Mouse (Mus musculus) cerebellum, adult 11-12 months (tissue): ENCODE measurements around the gene Skap2.

Experiments used
- DNase-seq: peaks from one replicate; pipeline ENCODE4 v3.0.0; 2022

Skap2 gene

DNA sequence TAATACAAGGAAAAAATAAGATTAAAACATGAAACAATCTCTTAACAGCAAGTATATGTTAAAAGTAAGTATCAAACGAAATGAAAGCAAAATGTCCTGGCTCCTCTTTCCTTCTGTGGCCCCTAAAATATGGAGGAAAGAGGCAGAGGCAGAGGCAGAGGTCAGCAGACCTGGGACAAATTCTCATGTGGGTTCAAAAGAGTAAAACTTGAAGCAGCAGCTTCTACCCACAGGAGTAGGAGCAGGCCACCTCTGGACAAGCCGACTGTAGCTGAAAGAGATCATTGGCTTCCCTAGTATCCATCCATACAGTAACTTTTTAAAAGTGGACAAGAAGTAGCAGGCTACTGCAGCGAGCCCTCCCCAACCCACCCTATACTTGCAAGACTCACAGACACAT is 7.4 kb downstream of the Skap2 start:
- DNase-seq, result no peak

DNA sequence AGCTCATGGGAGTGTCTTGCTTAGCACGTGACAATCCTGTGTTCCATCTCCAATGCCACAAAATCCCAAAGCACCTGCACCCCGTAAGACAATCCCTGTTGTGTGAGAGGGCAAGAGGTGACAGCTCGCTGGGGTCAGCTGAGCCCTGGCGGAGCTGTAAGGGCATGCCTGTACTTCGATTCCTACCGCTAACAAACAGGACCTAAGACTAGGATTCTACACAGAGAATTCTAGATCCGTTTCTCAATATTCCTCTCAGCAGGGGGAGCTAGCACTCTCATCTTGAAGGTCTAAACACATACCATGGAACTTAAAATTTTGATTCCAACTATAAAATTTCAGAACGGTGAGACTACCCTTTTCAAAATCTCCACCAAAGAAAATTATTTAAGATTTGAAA is 9.7 kb downstream of the Skap2 start:
- DNase-seq, result no peak

DNA sequence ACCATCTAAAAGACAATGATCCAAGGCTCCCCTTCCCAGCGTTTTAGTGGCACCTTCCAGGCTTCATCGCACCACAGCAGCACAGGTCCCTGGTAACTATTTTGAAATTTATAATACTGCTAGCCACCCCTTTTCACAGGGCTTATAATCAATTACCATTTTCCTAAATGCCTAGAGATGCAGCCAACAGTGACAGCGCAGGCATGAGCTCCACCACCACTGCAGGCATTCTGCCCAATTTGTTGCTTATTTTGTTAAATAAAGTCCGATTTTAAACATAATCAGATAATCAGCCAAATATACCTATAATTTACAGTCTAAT is 13.2 kb downstream of the Skap2 start:
- no peak for DNase-seq

DNA sequence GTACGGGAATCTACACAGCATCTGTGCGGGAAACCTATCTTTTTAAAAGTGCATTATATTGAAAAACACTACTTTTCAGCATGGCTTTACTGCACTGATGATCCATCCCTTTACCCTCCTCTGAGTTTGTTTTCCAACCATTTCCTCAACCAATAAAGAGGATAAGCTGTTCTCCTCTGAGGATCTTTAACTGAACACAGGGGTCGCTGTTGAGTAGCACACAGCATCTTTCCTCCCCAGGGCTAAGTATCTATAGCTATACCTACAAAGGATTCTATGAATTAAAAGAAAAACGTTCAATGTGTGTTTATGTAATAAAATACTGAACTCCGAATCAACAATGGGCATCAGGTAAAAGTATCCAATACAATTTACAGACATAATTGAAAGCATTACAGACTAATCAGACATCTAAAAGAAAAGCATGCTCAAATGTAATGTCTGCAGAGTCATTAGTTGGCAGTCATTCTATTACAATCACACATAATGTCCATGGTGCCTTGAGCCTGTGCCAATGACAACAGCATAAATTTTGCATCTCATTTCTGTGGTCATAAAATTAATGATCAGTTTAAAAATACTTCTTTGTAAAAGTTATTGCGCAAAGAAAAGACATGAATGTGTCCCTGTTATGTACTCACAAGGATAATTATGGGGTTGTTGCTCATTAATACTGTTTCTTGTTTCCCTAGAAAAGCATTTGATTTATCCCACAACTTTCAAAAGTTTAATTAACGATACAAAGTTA is 13.8 kb downstream of the Skap2 start:
- DNase-seq, result no peak

- no peak for DNase-seq
Observed at GRCm38 (mm10) chr6:51987999-51988398, 24.4 kb downstream of the Skap2 start.

- DNase-seq, result no peak
Observed at GRCm38 (mm10) chr6:51977638-51978037, 34.7 kb downstream of the Skap2 start.

DNA sequence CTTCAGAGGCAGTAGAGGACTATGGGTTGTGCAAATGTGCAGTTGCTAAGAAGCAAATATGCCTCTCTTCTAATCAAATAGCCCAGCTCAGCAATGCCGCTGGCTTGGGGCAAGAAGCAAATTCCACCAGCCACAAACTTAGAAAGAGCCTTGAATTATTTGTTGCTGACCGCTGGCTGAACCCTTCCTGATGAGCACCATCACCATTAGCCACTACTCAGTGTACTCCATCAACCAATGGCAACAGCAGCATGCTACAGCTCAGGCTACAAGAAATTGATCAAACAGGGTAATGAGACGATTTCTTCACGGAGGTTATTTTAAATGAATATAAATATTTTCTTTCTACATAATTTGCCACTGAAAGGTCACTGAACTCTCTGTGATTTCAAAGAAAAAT is 36.6 kb downstream of the Skap2 start:
- DNase-seq, result no peak

- DNase-seq, result no peak
Observed at GRCm38 (mm10) chr6:51958992-51959391, 53.4 kb downstream of the Skap2 start.

DNA sequence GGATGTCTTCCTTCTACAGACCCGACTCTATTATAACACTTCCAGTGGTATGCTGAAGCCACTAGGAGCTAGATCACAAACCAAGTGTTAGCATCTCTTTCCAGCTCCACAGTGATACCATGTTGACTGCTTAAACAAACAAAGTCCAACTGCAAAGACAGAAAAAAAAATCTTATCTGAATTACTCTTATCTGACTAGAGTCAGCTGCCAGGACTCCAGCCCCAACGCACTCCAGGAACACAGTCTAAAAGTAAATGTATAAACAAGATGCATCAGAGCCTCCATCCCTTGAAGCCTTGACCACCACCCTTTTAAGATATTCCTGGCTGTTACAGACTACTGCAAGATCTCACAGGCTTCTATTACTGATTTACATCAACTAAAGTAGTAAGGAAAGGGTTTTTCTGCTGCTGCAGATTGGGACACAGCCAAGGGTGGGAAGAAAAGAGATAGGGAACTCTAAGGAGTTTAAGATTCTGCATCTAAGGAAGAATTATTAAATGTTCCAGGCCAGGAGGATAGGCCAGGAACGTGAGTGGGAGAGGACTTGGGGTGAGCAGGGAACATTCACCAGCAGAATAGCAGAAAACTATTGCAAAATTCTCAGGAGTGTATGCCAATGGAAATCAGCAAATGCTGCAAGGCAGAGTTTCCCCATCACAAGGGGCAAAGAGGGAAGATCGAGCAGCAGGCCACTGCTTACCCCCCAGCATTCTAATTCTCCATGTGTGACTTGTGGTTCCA is 56.1 kb downstream of the Skap2 start:
- DNase-seq, result no peak

GRCm38 (mm10) chr6:51947661-51948060 is 64.7 kb downstream of the Skap2 start:
- no peak for DNase-seq

- DNase-seq, result no peak
Observed at GRCm38 (mm10) chr6:51944916-51945315, 67.4 kb downstream of the Skap2 start.

- no peak for DNase-seq
Observed at GRCm38 (mm10) chr6:51933998-51934397, 78.4 kb downstream of the Skap2 start.

GRCm38 (mm10) chr6:51933034-51933611 is 79.2 kb downstream of the Skap2 start:
- no peak for DNase-seq

DNA sequence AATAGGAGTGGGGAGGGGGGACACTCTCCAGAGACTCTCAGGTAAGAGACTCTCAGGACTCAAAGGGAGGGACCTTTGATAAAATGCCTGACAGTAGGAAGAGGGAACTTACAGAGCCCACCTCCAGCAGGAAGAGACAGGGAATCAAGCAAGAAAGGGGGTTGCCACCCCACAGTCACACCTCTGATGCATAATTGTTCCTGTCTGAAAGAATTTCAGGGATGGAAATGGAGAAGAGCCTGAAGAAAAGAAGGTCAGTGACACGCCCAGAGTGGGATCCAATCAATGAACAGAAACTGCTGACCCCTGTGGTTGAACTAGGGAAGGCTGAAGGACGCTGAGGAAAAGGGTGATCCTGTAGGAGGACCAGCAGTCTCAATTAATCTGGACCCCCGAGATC is 85.2 kb downstream of the Skap2 start:
- no peak for DNase-seq

DNA sequence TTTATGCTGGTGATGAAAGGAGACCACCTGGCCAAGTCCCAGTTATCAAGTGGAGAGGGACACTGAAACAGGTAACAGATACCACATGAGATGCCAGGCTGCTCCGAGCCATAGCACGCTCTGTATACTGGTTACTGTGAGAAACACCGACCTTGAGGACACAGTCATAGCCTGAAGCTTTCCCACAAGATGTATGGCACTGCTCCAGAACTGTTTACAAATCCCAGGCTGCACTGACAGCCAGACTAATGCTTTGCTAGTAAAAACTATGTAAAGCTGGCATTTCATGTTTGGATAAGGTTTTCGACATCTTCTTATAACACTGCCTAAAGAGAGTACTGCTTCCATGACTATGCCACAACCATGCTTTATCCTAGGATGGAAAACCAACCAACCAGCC is 90.5 kb downstream of the Skap2 start:
- no peak for DNase-seq

DNA sequence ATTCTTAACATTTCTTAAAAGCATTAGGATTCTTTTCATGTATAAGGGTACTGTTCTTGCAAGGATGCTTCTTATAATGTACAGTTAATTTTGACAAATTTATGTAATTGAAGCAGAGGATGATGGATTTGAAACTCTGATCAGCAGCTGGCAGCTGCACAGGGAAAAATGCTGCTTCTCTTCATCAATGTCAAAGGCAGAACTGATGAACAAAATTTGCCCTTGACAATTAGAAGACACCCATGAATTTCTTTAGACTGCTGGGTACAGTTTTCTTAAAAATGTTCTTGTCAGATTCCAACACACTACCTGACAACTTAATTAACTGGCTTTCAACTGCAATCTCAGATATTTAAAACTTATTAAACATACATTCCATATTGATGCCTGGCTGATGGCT is 103.9 kb downstream of the Skap2 start:
- DNase-seq, result no peak

DNA sequence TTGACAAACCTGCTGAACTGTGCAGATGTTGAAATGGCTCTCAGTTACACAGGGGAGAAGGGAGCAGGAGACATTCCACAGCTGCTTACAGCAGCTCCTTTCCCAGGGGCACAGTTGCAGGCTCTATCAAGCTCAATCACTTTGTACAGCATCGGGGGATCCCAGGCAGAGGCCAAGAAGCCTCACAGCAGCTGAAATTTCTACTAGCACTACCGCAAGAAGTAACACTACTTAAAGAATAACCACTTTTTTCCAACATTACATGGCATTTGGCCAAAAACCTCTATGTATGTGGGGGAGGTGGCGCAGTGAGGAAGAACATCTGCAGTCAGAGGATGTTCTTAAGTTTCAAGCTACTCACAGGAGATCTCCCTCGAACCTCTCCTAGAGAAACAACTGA is 106.7 kb downstream of the Skap2 start:
- DNase-seq, result no peak

- DNase-seq, result no peak
Observed at GRCm38 (mm10) chr6:51901544-51901943, 110.8 kb downstream of the Skap2 start.

GRCm38 (mm10) chr6:51898318-51898994 is 113.9 kb downstream of the Skap2 start:
- no peak for DNase-seq

- DNase-seq, result no peak
Observed at GRCm38 (mm10) chr6:51895753-51896152, 116.6 kb downstream of the Skap2 start.

- no peak for DNase-seq
Observed at GRCm38 (mm10) chr6:51894717-51895116, 117.6 kb downstream of the Skap2 start.

GRCm38 (mm10) chr6:51890356-51890755 is 122.0 kb downstream of the Skap2 start:
- DNase-seq, result no peak

- no peak for DNase-seq
Observed at GRCm38 (mm10) chr6:51889824-51890223, 122.5 kb downstream of the Skap2 start.

DNA sequence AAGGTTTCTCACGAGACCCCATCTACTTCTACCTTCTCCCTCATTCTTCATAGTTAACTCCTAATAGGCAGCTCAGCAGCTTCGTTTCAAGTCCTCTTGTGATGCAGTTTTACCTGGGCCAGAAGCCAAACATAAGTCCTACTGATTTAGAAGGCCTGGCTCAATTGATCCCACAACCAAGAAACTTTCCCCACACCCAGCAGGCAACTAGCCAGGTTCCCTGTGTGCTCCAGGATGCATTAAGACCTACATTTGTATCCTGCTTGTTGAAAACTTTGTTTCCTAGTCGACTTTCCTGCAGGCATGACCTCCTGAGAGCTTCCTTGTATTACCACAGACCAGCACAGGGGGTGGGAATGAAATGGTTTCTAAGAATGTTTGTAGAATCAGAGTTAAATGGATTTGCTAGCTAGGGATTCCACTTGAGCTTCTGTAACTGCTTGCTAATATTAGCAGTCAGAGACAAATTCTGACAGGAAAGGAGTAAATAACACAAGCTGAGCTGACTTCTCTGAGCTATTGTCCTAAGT is 125.4 kb downstream of the Skap2 start:
- DNase-seq, result no peak
